Mouse (Mus musculus): ENCODE measurements around the gene Eif2ak4.

The Eif2ak4 gene

GRCm38 (mm10) chr2:118388341-118389335, at the start of gene Eif2ak4:
Eif2ak4 (plus strand) TSS chr2:118388618.
- peak; percentile 100 for DNase-seq (ENCODE audit: low spot score)

DNA sequence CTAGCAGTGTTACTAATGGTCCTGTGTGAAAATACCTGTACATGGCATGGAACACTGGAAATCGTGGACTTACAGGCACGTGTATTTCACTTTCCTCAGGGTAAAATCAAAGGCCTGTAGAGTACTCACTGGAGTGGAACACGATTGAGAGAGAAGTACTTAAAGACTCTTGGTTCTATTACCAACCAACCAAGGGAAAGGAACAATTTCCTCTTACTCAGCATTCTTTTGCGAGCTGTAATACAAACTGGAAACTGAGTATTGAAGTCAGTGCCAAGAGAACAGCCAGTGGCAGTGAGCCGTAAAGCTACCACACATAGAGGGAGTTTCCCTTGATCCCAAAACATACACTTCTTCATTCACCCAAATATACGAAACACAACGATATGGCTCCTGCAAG, 47.1 kb upstream of the Eif2ak4 start:
- DNase-seq (ENCODE audit: low spot score), result peak; percentile 33

DNA sequence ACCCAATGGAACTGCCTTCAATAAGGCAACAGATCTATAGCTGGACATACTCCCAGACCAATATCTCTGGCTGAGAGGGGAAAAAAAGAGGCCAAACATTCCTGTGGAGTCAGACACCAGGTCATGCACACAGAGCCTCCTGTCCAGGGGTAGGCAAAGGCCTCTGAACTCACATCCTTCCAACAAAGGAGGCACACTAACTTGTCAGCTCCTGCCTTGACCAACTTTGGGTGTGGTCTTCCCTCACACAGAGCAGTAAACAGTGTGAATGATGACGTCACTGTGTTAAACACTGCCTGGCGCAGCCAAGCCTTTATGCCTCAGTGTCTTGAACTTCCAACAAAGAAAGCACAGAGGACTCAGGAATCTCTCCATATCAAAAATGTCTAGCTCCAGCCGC, 44.5 kb upstream of the Eif2ak4 start:
- no peak for DNase-seq (ENCODE audit: low spot score)

DNA sequence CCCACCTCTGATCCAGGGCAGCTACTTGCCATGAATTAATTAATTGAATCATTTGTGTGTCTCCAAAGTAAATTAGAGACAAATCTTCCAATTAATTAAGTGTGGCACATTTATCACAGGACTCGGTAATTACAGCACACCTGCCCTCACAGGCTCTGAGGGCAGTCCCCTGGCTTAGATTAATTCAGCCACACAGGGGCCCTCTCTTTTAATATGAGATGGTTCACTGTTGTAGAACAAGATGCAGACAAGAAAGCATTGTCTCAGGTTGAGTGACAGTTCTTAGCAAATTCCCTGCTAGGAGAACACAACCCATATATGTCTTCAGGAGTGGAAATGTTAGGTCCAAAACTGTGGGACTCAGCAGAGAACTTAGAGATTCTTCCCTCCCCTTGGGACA, 42.9 kb upstream of the Eif2ak4 start:
- no peak for DNase-seq (ENCODE audit: low spot score)

DNA sequence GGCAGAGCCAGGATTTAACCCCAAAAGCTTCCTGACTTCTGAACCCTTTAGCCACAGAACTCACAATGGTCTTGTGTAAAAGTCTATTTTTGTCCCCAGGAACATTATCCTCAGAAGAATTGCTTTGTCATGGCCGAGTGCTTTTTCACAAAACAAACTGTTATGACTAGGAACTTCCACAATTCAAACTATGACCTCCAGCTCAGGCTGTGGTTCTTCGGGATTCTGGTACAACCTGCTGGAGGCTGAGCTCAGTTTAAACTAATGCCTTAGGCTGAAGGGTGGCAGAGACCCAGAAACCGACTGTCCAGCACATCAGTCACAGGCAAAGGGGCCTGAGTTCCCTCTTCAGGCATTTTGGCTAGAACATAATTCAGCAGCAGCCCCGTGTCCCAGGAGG, 34.9 kb upstream of the Eif2ak4 start:
- DNase-seq (ENCODE audit: low spot score), result peak; percentile 44

DNA sequence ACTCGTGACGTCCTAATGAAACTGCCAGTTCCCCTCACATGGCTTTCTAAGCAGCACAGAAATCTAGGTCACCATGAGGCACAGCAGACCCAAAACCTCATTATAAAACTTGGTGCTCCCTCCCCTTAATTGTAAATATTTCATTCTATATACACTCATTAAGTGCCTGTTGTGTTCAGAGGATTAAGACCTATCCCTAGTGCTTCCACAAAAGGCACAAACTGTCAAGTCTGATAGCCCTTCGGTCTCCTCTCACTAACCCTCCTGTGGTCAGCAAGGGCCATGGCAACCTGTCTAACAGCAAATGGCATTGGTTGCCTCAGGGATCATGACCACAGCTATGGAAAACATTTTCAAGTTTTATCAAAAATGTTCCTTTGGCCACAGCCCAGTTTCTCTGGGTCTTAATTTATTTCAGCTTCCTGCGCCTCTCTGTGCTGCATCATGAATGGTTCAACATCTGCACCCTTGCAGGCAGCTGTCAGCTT, 34.5 kb upstream of the Eif2ak4 start:
- DNase-seq (ENCODE audit: low spot score), result no peak

DNA sequence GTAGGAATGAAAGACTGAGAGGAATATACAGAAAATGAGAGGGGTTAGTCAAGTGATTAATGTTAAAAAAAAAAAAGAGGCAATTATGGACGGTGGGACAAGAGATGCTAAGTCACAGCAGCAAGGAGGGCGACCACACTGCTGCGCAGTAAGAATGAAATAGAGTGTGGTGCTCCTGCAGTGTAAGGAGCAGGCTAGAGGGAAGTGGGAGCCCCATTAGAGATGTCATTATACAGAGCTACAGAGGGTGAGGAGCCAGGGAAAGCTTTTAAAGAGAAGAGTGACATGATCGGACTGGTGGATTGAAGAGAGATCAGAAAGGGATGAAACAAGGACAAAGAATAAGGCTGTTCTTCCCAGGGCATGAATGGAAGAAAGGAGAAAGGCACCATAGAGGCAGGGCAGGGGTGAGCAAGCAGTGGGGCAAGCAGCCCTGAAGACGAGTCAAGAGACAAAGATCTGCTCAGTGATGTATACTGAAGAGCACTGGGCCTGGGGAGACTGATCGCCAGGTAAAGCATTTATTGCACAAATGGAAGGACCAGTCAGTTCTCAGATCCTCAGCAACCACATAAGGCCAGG, 33.2 kb upstream of the Eif2ak4 start:
- no peak for DNase-seq (ENCODE audit: low spot score)

- no peak for DNase-seq (ENCODE audit: low spot score)
These were observed 16.6 kb upstream of the Eif2ak4 start for GRCm38 (mm10) chr2:118371841-118372240.

- no peak for DNase-seq (ENCODE audit: low spot score)
These were observed 15.9 kb upstream of the Eif2ak4 start for GRCm38 (mm10) chr2:118372561-118372900.

DNA sequence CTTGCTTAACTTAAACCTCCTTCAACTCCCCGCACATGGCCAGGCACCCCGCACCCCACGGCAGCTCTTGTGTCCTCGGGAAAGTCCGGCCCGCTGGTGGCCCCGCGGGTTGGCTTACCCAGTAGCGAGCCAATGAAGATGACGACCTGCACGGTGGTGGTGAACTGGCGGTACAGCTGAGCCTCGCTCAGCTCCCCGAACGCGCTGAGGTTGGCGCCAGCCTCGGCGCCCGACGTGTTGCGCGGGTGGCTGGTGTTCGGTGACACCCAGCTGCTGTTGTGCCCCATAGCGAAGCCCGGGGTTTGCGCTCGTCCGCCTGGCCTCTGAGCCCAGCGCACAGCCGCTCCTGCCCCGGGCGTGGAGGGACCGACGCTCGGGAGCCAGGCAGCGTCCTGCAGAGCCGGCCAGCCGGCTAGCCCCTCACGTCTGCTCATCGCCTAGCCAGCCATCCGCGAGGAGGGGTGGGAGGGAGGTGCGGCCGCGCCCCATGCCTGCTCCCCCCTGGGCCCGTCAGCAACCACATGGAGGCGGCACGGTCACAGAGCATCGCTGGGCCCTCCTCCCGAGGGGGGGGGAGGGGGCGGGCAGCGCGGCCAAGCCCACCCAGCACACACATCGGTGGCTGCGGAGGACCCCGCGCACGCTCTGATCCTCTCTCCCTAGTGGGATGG, 15.4 kb upstream of the Eif2ak4 start, which contains the start of gene Gpr176:
Gpr176 (minus strand) TSS at position 519 of the 671 bp plus-strand sequence.
- DNase-seq (ENCODE audit: low spot score), result no peak

- no peak for DNase-seq (ENCODE audit: low spot score)
These were observed 14.7 kb upstream of the Eif2ak4 start for GRCm38 (mm10) chr2:118373572-118374279.

GRCm38 (mm10) chr2:118375522-118375921, 12.9 kb upstream of the Eif2ak4 start:
- no peak for DNase-seq (ENCODE audit: low spot score)

GRCm38 (mm10) chr2:118375931-118376330, 12.5 kb upstream of the Eif2ak4 start:
- no peak for DNase-seq (ENCODE audit: low spot score)

GRCm38 (mm10) chr2:118379756-118380155, 8.7 kb upstream of the Eif2ak4 start:
- peak; percentile 29 for DNase-seq (ENCODE audit: low spot score)

- DNase-seq (ENCODE audit: low spot score), result no peak
These were observed 5.0 kb upstream of the Eif2ak4 start for GRCm38 (mm10) chr2:118383387-118383786.

GRCm38 (mm10) chr2:118389569-118389968, 1.2 kb downstream of the Eif2ak4 start:
- DNase-seq (ENCODE audit: low spot score), result no peak

GRCm38 (mm10) chr2:118390072-118390471, 1.7 kb downstream of the Eif2ak4 start:
- DNase-seq (ENCODE audit: low spot score), result no peak

DNA sequence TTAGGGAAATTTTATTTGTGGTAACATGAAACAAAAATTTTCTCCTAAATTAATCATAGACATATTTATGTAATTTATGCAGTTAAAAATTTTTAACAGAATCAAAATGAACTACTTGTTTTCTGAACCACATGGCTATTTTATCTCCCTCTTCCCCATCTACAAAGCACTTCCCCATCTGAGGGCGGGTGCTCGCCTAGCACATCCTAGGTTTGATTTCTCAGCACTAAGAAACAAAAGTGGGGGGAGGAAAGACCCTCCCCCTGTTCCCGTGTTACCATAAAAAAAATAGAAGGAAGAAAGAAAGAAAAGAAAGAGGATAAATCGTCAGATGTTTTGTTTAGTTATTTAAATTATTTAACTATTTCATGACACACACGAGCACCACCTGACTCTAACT, 2.8 kb downstream of the Eif2ak4 start:
- DNase-seq (ENCODE audit: low spot score), result no peak

DNA sequence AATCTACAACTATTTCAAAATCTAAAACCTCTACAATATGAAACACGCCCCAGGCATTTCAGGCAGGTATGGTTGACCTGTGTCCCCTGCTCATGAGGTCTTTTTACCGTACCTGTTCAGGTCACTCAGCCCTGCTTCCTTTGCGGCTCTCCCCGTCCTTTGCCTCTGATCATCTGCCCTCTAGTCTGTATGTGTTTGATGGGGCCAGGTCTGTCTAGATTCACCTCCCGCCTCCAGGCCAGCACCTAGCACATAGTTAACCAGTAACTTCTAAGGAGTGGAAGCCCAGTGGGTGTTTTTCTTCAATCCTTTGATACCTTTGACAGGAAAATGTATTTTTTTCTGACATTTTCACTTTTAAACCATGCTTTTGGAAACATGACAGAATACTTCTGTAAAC, 11.3 kb downstream of the Eif2ak4 start:
- DNase-seq (ENCODE audit: low spot score), result no peak

GRCm38 (mm10) chr2:118401834-118402727, 13.7 kb downstream of the Eif2ak4 start:
- DNase-seq (ENCODE audit: low spot score), result no peak

GRCm38 (mm10) chr2:118404336-118404735, 15.9 kb downstream of the Eif2ak4 start:
- no peak for DNase-seq (ENCODE audit: low spot score)
